Comparison of ENCODE assay signal across 18 mouse cellular contexts in genomic region chr11:59717801-59718291, GRCm38 (mm10). TPM values are rescaled to one million over a fixed set of nuclear protein-coding genes. Genes with fewer than 3 reads are reported as not detected.
DNase-seq lines count a peak whose midpoint lies in the region; ATAC-seq and TF ChIP-seq lines count a peak whose summit lies in the region.
"Had no signal": no experiment of that assay in that cellular context is flagged by ENCODE, and none has a peak within 500 bp of the region (broad histone marks: within the 10 kb centered on the region; RNA-seq: fewer than 3 reads in every experiment).

No protein-coding gene starts in this region.

- no peaks in the 10 kb centered on the region for H3K36me3 ChIP-seq in midbrain, embryonic 11.5 days (ENCODE audit: control insufficient read depth, insufficient read depth, low read length)
- no peaks in the 10 kb centered on the region for H3K36me3 ChIP-seq in forebrain, embryonic 11.5 days (ENCODE audit: control insufficient read depth, insufficient read depth, low read length)
- H3K36me3 ChIP-seq: embryonic facial prominence, embryonic 15.5 days; limb, embryonic 13.5 days had no signal

- no peak overlapping the region for H3K4me2 ChIP-seq in midbrain, embryonic 11.5 days
- H3K4me2 ChIP-seq in forebrain, embryonic 11.5 days (ENCODE audit: low read depth, low read length, severe bottlenecking), result no peak overlapping the region
- H3K4me2 ChIP-seq: embryonic facial prominence, embryonic 15.5 days; limb, embryonic 13.5 days had no signal

- 93% methylated on average over 4 of the region's 4 CpGs for WGBS in midbrain, embryonic 11.5 days
- WGBS in forebrain, embryonic 11.5 days, result 85% methylated on average over 4 of the region's 4 CpGs

- no peaks in the 10 kb centered on the region for H3K9me3 ChIP-seq in midbrain, embryonic 11.5 days (ENCODE audit: control insufficient read depth, low read length)
- H3K9me3 ChIP-seq in forebrain, embryonic 11.5 days (ENCODE audit: control insufficient read depth, low read length), result no peaks in the 10 kb centered on the region
- H3K9me3 ChIP-seq: embryonic facial prominence, embryonic 15.5 days; limb, embryonic 13.5 days had no signal

- no peak overlapping the region for H3K4me3 ChIP-seq in left cerebral cortex, adult 2 months
- H3K4me3 ChIP-seq in layer of hippocampus, adult 2 months, result no peak overlapping the region
- H3K4me3 ChIP-seq in midbrain, embryonic 11.5 days (ENCODE audit: low read depth, low read length), result no peak overlapping the region
- H3K4me3 ChIP-seq in forebrain, embryonic 11.5 days (ENCODE audit: low read depth, low read length), result no peak overlapping the region
- H3K4me3 ChIP-seq: embryonic facial prominence, embryonic 15.5 days; limb, embryonic 13.5 days had no signal

- intact Hi-C loops in left cerebral cortex, adult 2 months (cut with DNase I), result no loop called here
- intact Hi-C loops in left cerebral cortex, postnatal 36 days (cut with DNase I), result no loop called here

- no peak for DNase-seq in left cerebral cortex, adult 2 months (ENCODE audit: extremely low spot score in 1 of 2, low spot score in 2 of 2)
- no peak for DNase-seq in left cerebral cortex, postnatal 36 days (ENCODE audit: low spot score in 2 of 2)
- DNase-seq in adrenal gland, postnatal 10 days, result peak; percentile 53
- DNase-seq in layer of hippocampus, adult 2 months (ENCODE audit: low spot score in 2 of 2), result peak; percentile 62 to 85
- no peak for DNase-seq in midbrain, embryonic 11.5 days (ENCODE audit: low spot score, missing footprints)
- no peak for DNase-seq in forebrain, embryonic 11.5 days (ENCODE audit: low spot score)
- no peak for DNase-seq in ovary, postnatal 10 days (ENCODE audit: low spot score)
- DNase-seq: cerebellum, adult 8-10 months; heart, adult 11 months; heart, postnatal 14 days; kidney, postnatal 4 days; lung, postnatal 4 days; spleen, adult 18-20 months; thymus, adult 2 months had no signal

- ATAC-seq in megakaryocyte-erythroid progenitor cell, adult 5-6 weeks (replicated peaks; ENCODE audit: low FRiP score, low TSS enrichment, poor library complexity, severe bottlenecking), result peak; percentile 53
- ATAC-seq in midbrain, embryonic 11.5 days (ENCODE audit: low FRiP score), result no peak
- ATAC-seq in forebrain, embryonic 11.5 days (replicated peaks; ENCODE audit: low FRiP score), result no peak
- ATAC-seq: forebrain, embryonic 16.5 days had no signal

- no peak overlapping the region for H3K9ac ChIP-seq in midbrain, embryonic 11.5 days (ENCODE audit: low read length)
- no peak overlapping the region for H3K9ac ChIP-seq in forebrain, embryonic 11.5 days (ENCODE audit: low read length)
- H3K9ac ChIP-seq: embryonic facial prominence, embryonic 15.5 days; limb, embryonic 13.5 days had no signal

- H3K27me3 ChIP-seq in midbrain, embryonic 11.5 days (ENCODE audit: control insufficient read depth, insufficient read depth, low read length), result no peaks in the 10 kb centered on the region
- H3K27me3 ChIP-seq in forebrain, embryonic 11.5 days (ENCODE audit: control insufficient read depth, insufficient read depth, low read length), result no peaks in the 10 kb centered on the region
- H3K27me3 ChIP-seq: embryonic facial prominence, embryonic 15.5 days; limb, embryonic 13.5 days had no signal

- no peaks in the 10 kb centered on the region for H3K4me1 ChIP-seq in midbrain, embryonic 11.5 days (ENCODE audit: control insufficient read depth, insufficient read depth, low read length)
- no peaks in the 10 kb centered on the region for H3K4me1 ChIP-seq in forebrain, embryonic 11.5 days (replicated peaks; ENCODE audit: control insufficient read depth, insufficient read depth, low read length)
- H3K4me1 ChIP-seq: limb, embryonic 13.5 days had no signal

- no peak for TF ChIP-seq CTCF in left cerebral cortex, adult 2 months (IDR thresholded peaks at IDR 0.05)
- no peak for TF ChIP-seq CTCF in layer of hippocampus, adult 2 months (conservative IDR thresholded peaks at IDR 0.05)

- H3K27ac ChIP-seq in left cerebral cortex, adult 2 months, result peak overlapping the region; percentile 2
- H3K27ac ChIP-seq in layer of hippocampus, adult 2 months, result peak overlapping the region; percentile 94
- no peak overlapping the region for H3K27ac ChIP-seq in midbrain, embryonic 11.5 days (ENCODE audit: low read depth, low read length)
- H3K27ac ChIP-seq in forebrain, embryonic 11.5 days (ENCODE audit: low read depth, low read length), result no peak overlapping the region
- H3K27ac ChIP-seq: embryonic facial prominence, embryonic 15.5 days; limb, embryonic 13.5 days had no signal

RNA-seq across cellular contexts. Expression of gene Mprip, which starts 56.7 kb away (rescaled TPM):
- total RNA-seq in left cerebral cortex, adult 2 months (2021), result 100 to 1,000 TPM; 297 to 299 TPM
- total RNA-seq in left cerebral cortex, postnatal 36 days (2021), result 100 to 1,000 TPM; 293 to 299 TPM
- 100 to 1,000 TPM; 216 to 263 TPM for total RNA-seq in adrenal gland, postnatal 10 days (2021)
- 100 to 1,000 TPM; 288 to 302 TPM for total RNA-seq in layer of hippocampus, adult 2 months (2021)
- total RNA-seq in megakaryocyte-erythroid progenitor cell, adult 5-6 weeks (2014; fragmentation: Nextera tagmentation), result 53.1 and 65.7 TPM in 2 replicates
- total RNA-seq in megakaryocyte-erythroid progenitor cell, adult 5-6 weeks (2017), result 71.1 and 75.5 TPM in 2 replicates
- 55.9 and 69.5 TPM in 2 replicates for polyA plus RNA-seq in midbrain, embryonic 11.5 days (2014; fragmentation: Nextera tagmentation; extraction: Ambion mirVana)
- polyA plus RNA-seq in forebrain, embryonic 11.5 days (2014; fragmentation: Nextera tagmentation; extraction: Ambion mirVana), result 97.6 and 104 TPM in 2 replicates

Comparison
In these comparisons a context has a peak if more than half of its experiments do, and no peak if none do; other contexts are left out.
1. DNase-seq: peak in adrenal gland, postnatal 10 days (single experiment) and layer of hippocampus, adult 2 months (2 of 2); none in left cerebral cortex, adult 2 months (0 of 2), left cerebral cortex, postnatal 36 days (0 of 2), midbrain, embryonic 11.5 days (single experiment), forebrain, embryonic 11.5 days (single experiment) and ovary, postnatal 10 days (single experiment).
2. H3K27ac ChIP-seq: peak in left cerebral cortex, adult 2 months (single experiment) and layer of hippocampus, adult 2 months (single experiment); none in midbrain, embryonic 11.5 days (single experiment) and forebrain, embryonic 11.5 days (single experiment).